Mouse (Mus musculus) brain, embryonic 14.5 days (tissue): Measurements from ENCODE around the gene Fcamr.

Source experiments
- CTCF ChIP-seq: fragments of 200-500 bp; IDR thresholded peaks from 2 replicates; pipeline ENCODE4 v1.5.1; 2012; ENCODE audit warnings: inconsistent platforms, mild to moderate bottlenecking, moderate library complexity, borderline replicate concordance; ENCODE audit not compliant: insufficient read depth, insufficient read length; ENCODE audit errors: extremely low read depth
- POLR2A ChIP-seq: fragments of 200-500 bp; IDR thresholded peaks from 2 replicates; pipeline ENCODE4 v1.6.1; 2012; ENCODE audit warnings: mild to moderate bottlenecking, inconsistent platforms, borderline replicate concordance; ENCODE audit not compliant: poor library complexity, insufficient read depth, insufficient read length, severe bottlenecking; ENCODE audit errors: extremely low read depth

DNA sequence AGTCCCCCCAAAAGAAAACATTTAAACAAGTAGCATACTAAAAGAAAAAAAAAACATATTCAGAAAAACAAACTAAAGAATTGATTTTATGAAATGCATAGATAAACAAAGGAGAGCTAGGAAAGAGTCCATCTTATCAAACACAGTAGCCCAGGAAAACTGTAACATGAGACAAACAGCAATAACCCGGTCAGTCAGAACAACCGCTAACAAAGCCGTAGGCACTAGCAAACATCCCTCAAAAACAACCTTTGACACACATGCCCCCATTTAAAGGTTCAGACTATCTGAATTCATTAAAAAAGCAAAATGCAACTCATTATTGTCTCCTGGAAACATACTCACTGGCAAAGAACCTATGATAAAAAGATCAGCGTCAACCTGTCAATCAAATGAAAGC, 56.8 kb downstream of the Fcamr start:
- TF ChIP-seq CTCF (no peak), POLR2A (no peak)
